Mouse (Mus musculus) MEL (cell line): ENCODE results near the gene Nudt2. TPM values are rescaled to one million over a fixed set of nuclear protein-coding genes. Genes with fewer than 3 reads are reported as not detected.

ENCODE experiments used
- DNase-seq: peaks from one replicate; pipeline ENCODE4 v3.0.0; 2011; ENCODE audit warnings: low read depth, low spot score
- H3K27ac ChIP-seq: 2 replicates; pipeline ENCODE4 v1.5.1; 2012; ENCODE audit warnings: low read depth, mild to moderate bottlenecking, control low read depth, low read length, moderate library complexity; ENCODE audit not compliant: control insufficient read depth
- H3K27me3 ChIP-seq, 2 experiments: fragments of 150-350 bp in 1 of 2; sonication (generic) in 1 of 2; 2 replicates each; pipeline ENCODE4 v1.6.1; 2012; ENCODE audit warnings: low read length in 2 of 2, mild to moderate bottlenecking in 2 of 2, improper control_type of control experiment in 1 of 2, moderate library complexity in 1 of 2; ENCODE audit not compliant: insufficient read depth in 2 of 2, control insufficient read depth in 1 of 2
- H3K36me3 ChIP-seq, 2 experiments: 2 replicates each; pipeline ENCODE4 v1.6.1; 2012 to 2014; ENCODE audit warnings: low read length in 2 of 2, improper control_type of control experiment in 1 of 2, inconsistent platforms in 1 of 2, mild to moderate bottlenecking in 1 of 2; ENCODE audit not compliant: insufficient read depth in 2 of 2, control insufficient read depth in 1 of 2
- H3K4me1 ChIP-seq, 2 experiments: fragments of 150-350 bp in 1 of 2; sonication (generic) in 1 of 2; 2 replicates each; pipeline ENCODE4 v1.6.1; 2012; ENCODE audit warnings: low read length in 2 of 2, improper control_type of control experiment in 1 of 2, mild to moderate bottlenecking in 1 of 2; ENCODE audit not compliant: insufficient read depth in 2 of 2, control insufficient read depth in 1 of 2
- H3K4me3 ChIP-seq, 2 experiments: fragments of 150-350 bp in 1 of 2; sonication (generic) in 1 of 2; 2 replicates each; pipeline ENCODE4 v1.5.1; 2012; ENCODE audit warnings: low read depth in 2 of 2, low read length in 2 of 2, mild to moderate bottlenecking in 2 of 2, moderate library complexity in 2 of 2, control low read depth in 1 of 2, improper control_type of control experiment in 1 of 2; ENCODE audit not compliant: control insufficient read depth in 1 of 2, insufficient read depth in 1 of 2
- H3K79me2 ChIP-seq: 2 replicates; pipeline ENCODE4 v1.6.1; 2012; ENCODE audit warnings: mild to moderate bottlenecking, low read length, moderate library complexity; ENCODE audit not compliant: control insufficient read depth, poor library complexity, insufficient read depth
- H3K9ac ChIP-seq: 2 replicates; pipeline ENCODE4 v1.6.1; 2012; ENCODE audit warnings: low read depth, mild to moderate bottlenecking, control low read depth, low read length, moderate library complexity; ENCODE audit not compliant: control insufficient read depth, poor library complexity, severe bottlenecking
- H3K9me3 ChIP-seq: fragments of 150-350 bp; sonication (generic); replicated peaks from 2 replicates; pipeline ENCODE4 v1.6.1; 2012; ENCODE audit warnings: mild to moderate bottlenecking, low read length, improper control_type of control experiment, moderate library complexity; ENCODE audit not compliant: insufficient read depth
- BHLHE40 ChIP-seq: IDR thresholded peaks from 2 replicates; pipeline ENCODE4 v1.6.1; 2012; ENCODE audit warnings: low read depth, mild to moderate bottlenecking, inconsistent platforms, low read length, improper control_type of control experiment, borderline replicate concordance
- ELF1 ChIP-seq: IDR thresholded peaks from 2 replicates; pipeline ENCODE4 v1.6.1; 2014; ENCODE audit warnings: low read depth, mild to moderate bottlenecking, inconsistent platforms, low read length, improper control_type of control experiment, moderate library complexity
- EP300 ChIP-seq, 2 experiments: IDR thresholded peaks; 2 replicates each; pipeline ENCODE4 v1.6.1; 2011; ENCODE audit warnings: improper control_type of control experiment in 2 of 2, low read length in 2 of 2, low read depth in 1 of 2, mild to moderate bottlenecking in 1 of 2
- GATA1 ChIP-seq: IDR thresholded peaks from 2 replicates; pipeline ENCODE4 v1.6.1; 2011; ENCODE audit warnings: low read depth, low read length, improper control_type of control experiment
- MAX ChIP-seq: IDR thresholded peaks from 2 replicates; pipeline ENCODE4 v1.6.1; 2011; ENCODE audit warnings: low read length, improper control_type of control experiment
- MAZ ChIP-seq: IDR thresholded peaks from 2 replicates; pipeline ENCODE4 v1.6.1; 2012; ENCODE audit warnings: low read depth, mild to moderate bottlenecking, inconsistent platforms, low read length, improper control_type of control experiment
- MXI1 ChIP-seq: IDR thresholded peaks from 2 replicates; pipeline ENCODE4 v1.6.1; 2011; ENCODE audit warnings: mild to moderate bottlenecking, low read depth, low read length, improper control_type of control experiment
- MYB ChIP-seq: IDR thresholded peaks from 2 replicates; pipeline ENCODE4 v1.6.1; 2011; ENCODE audit warnings: mild to moderate bottlenecking, low read depth, low read length, improper control_type of control experiment
- POLR2AphosphoS2 ChIP-seq: IDR thresholded peaks from 2 replicates; pipeline ENCODE4 v1.6.1; 2011; ENCODE audit warnings: low read length, improper control_type of control experiment
- RCOR1 ChIP-seq: IDR thresholded peaks from 2 replicates; pipeline ENCODE4 v1.6.1; 2012; ENCODE audit warnings: low read depth, mild to moderate bottlenecking, inconsistent platforms, low read length, improper control_type of control experiment
- SIN3A ChIP-seq: IDR thresholded peaks from 2 replicates; pipeline ENCODE4 v1.6.1; 2012; ENCODE audit warnings: low read length, improper control_type of control experiment, inconsistent platforms
- SMC3 ChIP-seq: IDR thresholded peaks from 2 replicates; pipeline ENCODE4 v1.6.1; 2011; ENCODE audit warnings: low read depth, low read length, improper control_type of control experiment
- TBP ChIP-seq: IDR thresholded peaks from 2 replicates; pipeline ENCODE4 v1.8.0; 2011; ENCODE audit warnings: low read depth, low read length, improper control_type of control experiment
- TCF12 ChIP-seq: IDR thresholded peaks from 2 replicates; pipeline ENCODE4 v1.6.1; 2014; ENCODE audit warnings: low read depth, mild to moderate bottlenecking, inconsistent platforms, low read length, improper control_type of control experiment, moderate library complexity
- USF2 ChIP-seq, 2 experiments: IDR thresholded peaks; 2 replicates each; pipeline ENCODE4 v1.6.1; 2011 to 2012; ENCODE audit warnings: improper control_type of control experiment in 2 of 2, low read length in 2 of 2, borderline replicate concordance in 1 of 2, inconsistent platforms in 1 of 2, low read depth in 1 of 2, mild to moderate bottlenecking in 1 of 2; ENCODE audit not compliant: insufficient read depth in 1 of 2
- ZNF384 ChIP-seq: IDR thresholded peaks from 2 replicates; pipeline ENCODE4 v1.6.1; 2012; ENCODE audit warnings: low read depth, mild to moderate bottlenecking, inconsistent platforms, low read length, improper control_type of control experiment
- polyA plus RNA-seq, 2 experiments: library from polyadenylated mRNA; stranded (reverse) in 1 of 2; unstranded in 1 of 2; fragments of >175 nt in 1 of 2; fragments of >200 nt in 1 of 2; gene quantifications; 2 replicates each; pipeline versions ENCODE4 v1.2.1 to v1.2.4; 2012; ENCODE audit warnings: low replicate concordance in 2 of 2, low read depth in 1 of 2; ENCODE audit not compliant: insufficient read length in 2 of 2, insufficient read depth in 1 of 2, missing spikeins in 1 of 2
- total RNA-seq: library from RNA; depleted of rRNA; stranded (reverse); fragments of 300-350 nt; gene quantifications from 2 replicates; pipeline ENCODE4 v1.2.3, GENCODE M21; 2012

The Nudt2 gene
- total and polyA plus RNA-seq, 3 experiments: 19.2 to 25.3 TPM; not detected in 1

- peaks cover 0 to 2% of the 10 kb centered on the region in 2 experiments; a peak in 2 of 4 replicates for H3K36me3 ChIP-seq
- H3K79me2 ChIP-seq: no peaks in the 10 kb centered on the region
- H3K9ac ChIP-seq: no peak overlapping the region
- H3K9me3 ChIP-seq: no peaks in the 10 kb centered on the region
- TF ChIP-seq TCF12 (no peak), MYB (no peak), MAX (no peak), POLR2AphosphoS2 (no peak), MAZ (no peak)
- H3K4me3 ChIP-seq: no peak overlapping the region
- peaks cover 0 to 6% of the 10 kb centered on the region in 2 experiments; a peak in 2 of 4 replicates for H3K4me1 ChIP-seq
- H3K27me3 ChIP-seq: no peaks in the 10 kb centered on the region
- no peak overlapping the region for H3K27ac ChIP-seq
- no peak for DNase-seq
These were observed 33.3 kb downstream of the Nudt2 start for GRCm38 (mm10) chr4:41497995-41498845.

- DNase-seq: no peak
- H3K4me1 ChIP-seq: peaks cover 0 to 8% of the 10 kb centered on the region in 2 experiments; a peak in 3 of 4 replicates
- no peak for TF ChIP-seq EP300 (IDR thresholded peaks at IDR 0.05; ENCODE audit: low read depth in 1 of 2, low read length in 2 of 2)
- no peak for TF ChIP-seq GATA1
- TF ChIP-seq RCOR1: no peak
- TF ChIP-seq MXI1: no peak
- TF ChIP-seq USF2 (IDR thresholded peaks at IDR 0.05; ENCODE audit: borderline replicate concordance in 1 of 2, insufficient read depth in 1 of 2, low read depth in 1 of 2, low read length in 2 of 2): no peak
- TF ChIP-seq ELF1: no peak
- no peak for TF ChIP-seq SIN3A
- no peak for TF ChIP-seq SMC3
- no peak for TF ChIP-seq TBP
- no peak for TF ChIP-seq BHLHE40
- TF ChIP-seq ZNF384: no peak
These were observed 34.0 kb downstream of the Nudt2 start for GRCm38 (mm10) chr4:41498921-41499391.

More at GRCm38 (mm10) chr4:41498921-41499391, 34.0 kb downstream of the Nudt2 start:
- H3K9me3 ChIP-seq: no peaks in the 10 kb centered on the region
- no peak overlapping the region for H3K27ac ChIP-seq
- H3K27me3 ChIP-seq: no peaks in the 10 kb centered on the region
- no peak overlapping the region for H3K9ac ChIP-seq
- H3K4me3 ChIP-seq: no peak overlapping the region
- H3K36me3 ChIP-seq: peaks cover 0 to 5% of the 10 kb centered on the region in 2 experiments; a peak in 2 of 4 replicates
- no peaks in the 10 kb centered on the region for H3K79me2 ChIP-seq
